In genomic region chr11:52335924-52336323, GRCm38 (mm10) we compare ENCODE assay signal across 10 mouse cellular contexts. TPM values are rescaled to one million over a fixed set of nuclear protein-coding genes. Genes with fewer than 3 reads are reported as not detected.
A peak's percentile ranks its signal among the peaks of the same experiment; 100 is the strongest.
DNase-seq lines count a peak whose midpoint lies in the region; TF ChIP-seq lines count a peak whose summit lies in the region.
"Had no signal": no experiment of that assay in that cellular context is flagged by ENCODE, and none has a peak within 500 bp of the region (broad histone marks: within the 10 kb centered on the region; RNA-seq: fewer than 3 reads in every experiment).

No protein-coding gene starts in this region.

- DNase-seq in left cerebral cortex, adult 2 months (ENCODE audit: extremely low spot score in 1 of 2, low spot score in 2 of 2): peak; percentile 46 to 52
- no peak for DNase-seq in left cerebral cortex, adult 11 months (ENCODE audit: low spot score)
- peak; percentile 63 for DNase-seq in cerebellum, adult 9-11 months
- peak; percentile 82 for DNase-seq in layer of hippocampus, adult 9-11 months
- peak; percentile 70 to 77 for DNase-seq in thymus, postnatal 10 days (ENCODE audit: low spot score in 2 of 2)
- no peak for DNase-seq in gastrocnemius, postnatal 4 days (ENCODE audit: low spot score in 2 of 2)
- DNase-seq in liver: no peak
- DNase-seq: heart, adult 11 months; kidney, adult 2 months had no signal

- intact Hi-C loops in left cerebral cortex, adult 2 months (cut with DNase I): no loop called here

- no peak overlapping the region for H3K27ac ChIP-seq in left cerebral cortex, adult 2 months
- H3K27ac ChIP-seq: macrophage had no signal

- TF ChIP-seq CTCF in left cerebral cortex, adult 2 months (IDR thresholded peaks at IDR 0.05): no peak

- no peak overlapping the region for H3K4me3 ChIP-seq in left cerebral cortex, adult 2 months

RNA-seq across cellular contexts. Expression of gene Vdac1, which starts 24.7 kb away (rescaled TPM):
- total RNA-seq in left cerebral cortex, adult 2 months (2021): 100 to 1,000 TPM; 518 to 557 TPM
- total RNA-seq in gastrocnemius, postnatal 4 days (2021): 100 to 1,000 TPM; 797 to 932 TPM

RNA-seq across cellular contexts. Expression of gene Tcf7, which starts 53.1 kb away (rescaled TPM):
- total RNA-seq in left cerebral cortex, adult 2 months (2021): 1 to 10 TPM; 3.8 to 5.0 TPM
- 1 to 10 TPM; 2.5 to 4.1 TPM for total RNA-seq in gastrocnemius, postnatal 4 days (2021)

Comparison
In these comparisons a context has a peak if more than half of its experiments do, and no peak if none do; other contexts are left out.
1. DNase-seq: peak in left cerebral cortex, adult 2 months (2 of 2), cerebellum, adult 9-11 months (single experiment), layer of hippocampus, adult 9-11 months (single experiment) and thymus, postnatal 10 days (2 of 2); none in left cerebral cortex, adult 11 months (single experiment), gastrocnemius, postnatal 4 days (0 of 2) and liver (single experiment).